Mouse (Mus musculus): ENCODE measurements around the gene Gm21883.
"Not testable (repeated sequence)": the region's sequence is repeated elsewhere in the genome, so short reads cannot be mapped to it uniquely, and the experiment has no call there.

The Gm21883 gene

DNA sequence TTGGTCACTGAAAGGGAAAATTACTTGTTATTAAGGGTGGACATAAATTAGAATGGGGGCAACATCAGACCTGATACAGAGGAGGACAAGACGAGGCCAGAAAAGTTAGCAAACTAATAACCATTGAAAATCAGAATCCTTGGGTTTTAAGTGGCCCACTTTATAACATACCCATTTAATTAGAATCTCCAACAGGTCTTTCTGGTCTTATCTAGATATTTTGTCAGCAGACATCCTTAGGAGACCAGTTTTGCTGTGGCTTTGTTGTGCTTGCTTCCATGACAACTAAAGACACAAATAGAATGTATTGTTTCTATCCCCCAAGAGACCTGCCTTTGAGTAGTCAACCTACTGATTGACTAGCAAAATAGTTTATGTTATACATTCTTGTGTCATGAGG is at the start of gene Gm21883:
Gene Gm21883 (minus strand): TSS at position 101 of the 400 bp plus-strand sequence.
- DNase-seq = not testable (repeated sequence)

DNA sequence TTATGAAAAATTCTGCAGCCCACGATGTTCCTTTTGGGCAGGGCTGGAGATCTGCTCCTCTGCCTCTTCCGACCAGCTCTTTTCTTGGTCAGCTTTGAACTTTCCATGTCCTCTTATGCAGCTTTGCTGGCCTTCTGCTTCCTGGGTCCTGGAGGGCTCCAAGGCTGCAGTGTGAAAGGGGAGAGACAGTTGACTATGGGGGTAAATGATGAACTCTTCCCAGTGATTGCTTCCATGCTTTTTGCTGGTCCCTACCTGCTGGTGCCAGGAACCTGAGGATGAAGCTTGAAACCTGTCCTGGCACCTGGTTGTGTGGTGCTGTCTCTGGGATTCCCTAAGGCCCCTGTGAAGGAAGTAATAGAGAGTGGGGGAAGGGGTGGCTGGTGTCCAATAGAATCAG is 44.7 kb upstream of the Gm21883 start, which contains the start of gene Spin2e:
Gene Spin2e (minus strand): TSS at position 101 of the 400 bp plus-strand sequence.
- not testable (repeated sequence) for DNase-seq

Measured in cerebellum, postnatal 14 days (tissue).